Mouse (Mus musculus) cerebellum, adult 11 months (tissue): ENCODE results near the gene Prox2.

ENCODE experiments used
- DNase-seq: peaks from one replicate; pipeline ENCODE4 v3.0.0; 2022

Gene Prox2

GRCm38 (mm10) chr12:85129426-85129978 lies 18.9 kb upstream of the Prox2 start:
- no peak for DNase-seq

GRCm38 (mm10) chr12:85126986-85127603 lies 16.5 kb upstream of the Prox2 start:
- DNase-seq = no peak

- no peak for DNase-seq
Measured at GRCm38 (mm10) chr12:85124751-85125150, 14.2 kb upstream of the Prox2 start.

- DNase-seq = no peak
Measured at GRCm38 (mm10) chr12:85123645-85124044, 13.1 kb upstream of the Prox2 start.

GRCm38 (mm10) chr12:85123108-85123530 lies 12.6 kb upstream of the Prox2 start:
- no peak for DNase-seq

- no peak for DNase-seq
Measured at GRCm38 (mm10) chr12:85121806-85122459, 11.4 kb upstream of the Prox2 start.

- DNase-seq = no peak
Measured at GRCm38 (mm10) chr12:85115678-85116077, 5.1 kb upstream of the Prox2 start.

GRCm38 (mm10) chr12:85113917-85114316 lies 3.4 kb upstream of the Prox2 start:
- no peak for DNase-seq

- DNase-seq = no peak
Measured at GRCm38 (mm10) chr12:85113337-85113736, 2.8 kb upstream of the Prox2 start.

- DNase-seq = no peak
Measured at GRCm38 (mm10) chr12:85112550-85113251, 2.1 kb upstream of the Prox2 start.

GRCm38 (mm10) chr12:85110011-85110697 lies 405 bp downstream of the Prox2 start:
- no peak for DNase-seq

GRCm38 (mm10) chr12:85109426-85109825 lies 1.1 kb downstream of the Prox2 start:
- DNase-seq = no peak

- no peak for DNase-seq
Measured at GRCm38 (mm10) chr12:85108643-85109042, 1.9 kb downstream of the Prox2 start.

- no peak for DNase-seq
Measured at GRCm38 (mm10) chr12:85106292-85106691, 4.3 kb downstream of the Prox2 start.

GRCm38 (mm10) chr12:85104789-85105188 lies 5.8 kb downstream of the Prox2 start:
- no peak for DNase-seq

- no peak for DNase-seq
Measured at GRCm38 (mm10) chr12:85103096-85103495, 7.5 kb downstream of the Prox2 start.

- DNase-seq = no peak
Measured at GRCm38 (mm10) chr12:85101521-85102106, 8.9 kb downstream of the Prox2 start.

GRCm38 (mm10) chr12:85101001-85101400 lies 9.6 kb downstream of the Prox2 start:
- DNase-seq = no peak

- DNase-seq = no peak
Measured at GRCm38 (mm10) chr12:85095859-85096258, 14.7 kb downstream of the Prox2 start.

GRCm38 (mm10) chr12:85095146-85095545 lies 15.4 kb downstream of the Prox2 start:
- DNase-seq = no peak

- DNase-seq = no peak
Measured at GRCm38 (mm10) chr12:85094706-85095105, 15.9 kb downstream of the Prox2 start.

GRCm38 (mm10) chr12:85094010-85094409 lies 16.5 kb downstream of the Prox2 start:
- no peak for DNase-seq

GRCm38 (mm10) chr12:85092214-85092613 lies 18.3 kb downstream of the Prox2 start:
- DNase-seq = peak; percentile 50
